Mouse (Mus musculus) monocyte, adult 5-6 weeks (primary cell): ENCODE data around the gene Rpsa. TPM values are rescaled to one million over a fixed set of nuclear protein-coding genes. Genes with fewer than 3 reads are reported as not detected.
A peak's percentile ranks its signal among the peaks of the same experiment; 100 is the strongest.
"Not testable (repeated sequence)": the region's sequence is repeated elsewhere in the genome, so short reads cannot be mapped to it uniquely, and the experiment has no call there.

Experiments
- ATAC-seq: fragments of 153-309, 156-312 bp; replicated peaks from 2 replicates; pipeline ENCODE4 v1.8.0; 2017; ENCODE audit warnings: mild to moderate bottlenecking; ENCODE audit not compliant: low TSS enrichment, insufficient number of reproducible peaks, severe bottlenecking, poor library complexity, low FRiP score
- total RNA-seq: library from RNA; stranded (forward); fragments of 200-1000, 200-491, 200-594 nt; gene quantifications from 3 replicates; pipeline ENCODE4 v1.2.3, GENCODE M21; 2017

The Rpsa gene
- 2,389 to 2,734 TPM (median 2,564 TPM) in 3 replicates for total RNA-seq

DNA sequence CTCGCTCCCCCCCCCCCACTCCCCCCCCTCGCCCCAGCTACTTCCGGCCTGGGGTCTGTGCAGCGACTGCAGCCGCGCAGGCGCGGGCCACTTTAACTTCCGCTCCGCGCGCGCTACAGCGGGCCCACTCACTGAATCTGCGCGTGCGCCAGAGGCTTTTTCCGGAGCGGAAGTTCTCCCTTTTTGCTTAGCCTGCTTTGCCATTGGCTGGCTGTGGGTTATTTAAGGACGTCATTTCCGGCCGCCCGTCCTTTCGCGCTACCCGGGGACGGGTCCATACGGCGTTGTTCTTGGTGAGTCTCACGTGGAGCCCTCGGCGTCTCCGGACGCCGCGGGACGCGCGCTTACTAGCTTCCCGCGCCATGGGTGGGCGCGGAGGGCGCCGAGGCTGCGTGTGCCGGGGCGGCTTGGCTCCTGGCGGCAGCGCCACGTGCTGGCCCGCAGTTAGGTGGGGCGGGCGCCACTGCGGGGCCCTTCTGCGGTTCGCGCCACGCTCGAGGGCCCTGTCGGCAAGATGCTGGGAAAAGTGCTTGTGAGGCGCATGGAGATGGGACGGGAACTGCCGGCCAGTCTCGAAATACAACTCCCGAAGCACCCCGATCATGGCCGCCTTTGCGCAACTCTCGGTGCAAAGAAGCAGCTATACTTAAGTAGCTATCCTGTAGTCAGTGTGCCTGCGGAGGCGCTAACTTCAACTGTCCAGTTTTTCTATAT, at the start of gene Rpsa:
Gene Rpsa (plus strand): TSS at position 152 of the 714 bp plus-strand sequence.
- peak; percentile 94 for ATAC-seq

DNA sequence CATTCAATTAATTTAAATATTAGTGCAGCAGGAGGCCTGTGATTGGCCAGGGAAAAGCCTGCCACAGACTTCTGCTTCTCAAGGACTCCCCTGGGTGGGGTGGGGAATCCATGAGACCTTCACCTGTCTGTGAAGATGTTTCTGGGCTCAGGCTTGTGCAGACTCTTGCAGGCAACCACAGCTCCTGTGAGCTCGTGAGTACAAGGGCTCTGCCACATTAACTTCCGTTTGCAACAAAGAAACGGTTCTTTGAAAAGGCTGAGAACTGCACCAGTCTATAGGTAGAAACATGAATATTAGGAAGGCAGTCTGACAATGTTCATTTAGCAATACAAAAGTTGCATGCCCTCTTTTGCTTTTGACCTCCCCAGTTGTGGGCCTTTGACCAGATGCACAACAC, 49.2 kb upstream of the Rpsa start:
- no peak for ATAC-seq

DNA sequence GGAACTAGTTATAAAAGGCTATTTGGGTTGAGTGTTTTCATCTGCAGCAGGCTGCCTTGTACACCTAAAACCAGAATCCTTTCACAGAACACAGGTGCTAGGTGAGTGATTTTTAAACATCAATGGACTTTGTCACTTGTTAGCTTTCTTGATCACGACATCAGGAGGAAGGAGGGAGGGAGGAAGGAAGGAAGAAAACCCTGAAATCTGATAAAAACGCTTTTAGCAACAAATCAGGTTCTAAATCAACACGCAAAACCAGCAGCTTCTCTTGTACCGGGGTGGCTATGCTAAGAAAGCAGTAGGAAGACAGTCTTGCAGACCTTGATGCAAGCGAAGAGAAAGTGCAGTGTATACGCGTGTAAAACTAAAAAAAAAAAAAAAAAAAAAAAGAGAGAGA, 47.6 kb upstream of the Rpsa start:
- ATAC-seq: no peak

DNA sequence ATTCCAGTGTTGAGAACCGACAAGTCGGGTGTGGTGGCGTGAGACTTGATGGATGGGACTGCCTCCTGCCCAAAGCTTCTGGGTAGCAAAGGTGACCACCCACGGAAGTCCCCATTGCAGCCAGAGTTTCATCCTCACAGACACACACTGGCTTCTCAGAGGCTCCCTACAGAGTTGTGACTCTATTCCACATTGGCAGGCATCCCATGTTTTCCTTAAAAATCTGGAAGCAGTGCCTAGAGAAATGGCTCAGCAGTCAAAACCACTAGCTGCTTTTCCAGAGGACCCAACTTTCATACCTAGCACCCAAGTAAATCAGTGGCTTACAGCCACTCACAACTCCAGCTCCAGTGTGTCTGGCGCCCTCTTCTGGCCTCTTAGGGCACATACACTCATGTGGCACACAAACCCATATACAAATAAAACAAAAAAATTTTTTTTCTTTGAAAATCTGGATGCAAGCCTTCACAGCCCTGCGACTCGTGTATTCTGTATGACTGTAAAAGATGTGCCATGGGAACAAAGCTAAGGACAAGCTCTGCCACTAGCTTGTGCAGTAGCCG, 46.9 kb upstream of the Rpsa start:
- ATAC-seq: no peak

DNA sequence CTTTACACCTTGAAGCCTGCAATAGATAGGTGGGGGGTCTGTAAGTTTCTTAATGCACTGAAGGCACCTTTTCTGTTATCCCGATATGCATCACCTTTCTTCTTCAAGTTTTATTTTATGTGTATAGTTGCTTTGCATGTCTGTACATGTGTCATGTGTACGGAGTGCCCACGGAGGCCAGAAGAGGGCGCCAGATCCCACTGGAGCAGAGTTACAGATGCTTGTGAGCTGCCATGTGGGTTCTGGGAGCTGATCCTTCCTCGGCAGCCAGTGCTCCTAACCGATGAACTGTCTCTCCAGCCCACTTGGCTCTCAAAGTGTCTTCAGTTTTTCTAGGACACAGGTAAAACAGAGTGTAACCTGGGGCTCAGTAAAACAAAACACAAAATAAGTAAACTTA, 46.2 kb upstream of the Rpsa start:
- no peak for ATAC-seq

DNA sequence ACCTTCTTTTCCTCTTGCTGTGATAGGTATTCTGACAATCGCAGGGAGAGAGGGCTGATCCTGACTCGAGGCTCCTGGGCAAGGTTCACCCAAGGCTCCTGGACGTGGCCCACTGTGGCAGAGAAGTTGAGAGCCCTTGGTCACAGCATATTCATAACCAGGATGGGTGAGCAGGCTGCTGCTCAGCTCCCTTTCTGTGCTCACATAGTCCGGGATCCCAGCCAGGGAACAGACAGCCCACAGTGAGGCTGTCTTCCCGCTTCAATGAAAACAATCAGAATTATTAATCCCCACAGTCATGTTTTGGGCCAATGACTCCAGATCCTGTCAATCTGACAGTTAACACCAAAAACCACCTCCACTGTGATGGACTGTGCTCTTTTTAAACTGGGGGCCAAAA, 45.5 kb upstream of the Rpsa start:
- ATAC-seq: no peak

DNA sequence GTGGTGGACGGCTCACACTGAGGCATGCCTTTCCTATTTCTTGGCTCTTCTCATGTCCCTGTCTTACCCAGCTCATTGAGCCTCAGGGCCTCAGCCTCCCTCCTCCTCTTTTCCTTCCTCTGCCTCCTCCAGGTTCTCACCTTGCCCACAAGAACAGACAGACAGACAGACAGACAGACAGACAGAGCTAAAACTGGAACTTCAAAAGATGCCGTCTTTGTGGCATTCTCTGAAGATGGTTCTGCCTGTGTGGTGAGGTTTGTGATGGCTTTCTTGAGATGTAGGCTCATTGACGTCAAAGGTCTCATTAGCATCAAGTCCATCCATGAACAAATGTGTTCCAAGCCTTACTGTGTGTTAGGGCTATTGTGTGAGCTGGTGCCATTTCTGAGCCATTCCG, 44.8 kb upstream of the Rpsa start:
- ATAC-seq: no peak

DNA sequence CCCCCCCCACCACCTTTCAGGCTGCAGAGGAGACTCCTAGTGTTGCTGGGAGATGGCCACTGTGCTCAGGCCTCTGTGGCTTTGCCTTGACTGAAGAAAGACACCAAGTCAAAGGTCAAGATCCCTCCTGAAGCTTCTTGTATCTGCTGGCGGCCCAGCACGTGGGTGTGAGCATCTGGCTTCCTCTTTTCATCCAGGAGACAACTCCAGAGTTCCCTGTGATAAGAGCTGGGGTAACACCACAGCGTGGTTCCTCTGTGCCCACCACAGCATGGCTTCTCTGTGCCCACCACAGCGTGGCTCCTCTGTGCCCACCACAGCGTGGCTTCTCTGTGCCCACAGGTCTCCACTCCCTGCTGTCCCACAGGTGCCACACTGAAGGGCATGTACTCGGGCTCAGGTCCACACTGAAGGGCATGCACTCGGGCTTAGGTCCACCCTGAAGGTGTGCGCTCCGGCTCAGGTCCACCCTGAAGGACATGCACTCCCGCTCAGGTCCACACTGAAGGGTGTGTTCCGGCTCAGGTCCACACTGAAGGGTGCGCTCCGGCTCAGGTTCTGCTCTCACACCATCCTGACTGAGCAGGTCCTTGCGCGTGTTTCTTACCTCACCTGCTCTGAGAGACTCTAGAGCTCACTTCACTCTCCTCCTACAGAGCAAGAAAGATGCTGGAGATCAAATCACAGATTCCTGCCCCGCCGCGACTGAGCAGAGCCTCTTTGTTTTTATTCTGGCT, 44.2 kb upstream of the Rpsa start:
- peak; percentile 88 for ATAC-seq

DNA sequence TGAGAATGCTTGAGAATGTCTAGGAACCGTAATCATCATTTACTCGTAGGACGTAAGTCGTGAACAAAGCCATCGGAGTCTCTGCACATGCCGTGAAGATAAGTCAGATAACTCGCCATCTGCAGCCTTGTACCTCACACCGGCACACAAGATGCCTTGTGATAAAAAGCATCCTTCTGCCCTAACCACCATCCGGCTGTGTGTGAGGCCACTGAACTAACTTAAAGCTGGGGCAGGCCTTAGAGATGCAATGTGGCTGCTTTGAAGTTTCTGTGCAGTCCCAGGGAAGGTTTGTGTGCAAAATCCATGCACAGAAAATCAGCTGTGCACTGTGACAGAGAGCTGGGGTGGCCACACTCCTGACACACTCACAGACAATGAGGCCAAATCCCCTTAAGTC, 43.1 kb upstream of the Rpsa start:
- ATAC-seq: no peak

DNA sequence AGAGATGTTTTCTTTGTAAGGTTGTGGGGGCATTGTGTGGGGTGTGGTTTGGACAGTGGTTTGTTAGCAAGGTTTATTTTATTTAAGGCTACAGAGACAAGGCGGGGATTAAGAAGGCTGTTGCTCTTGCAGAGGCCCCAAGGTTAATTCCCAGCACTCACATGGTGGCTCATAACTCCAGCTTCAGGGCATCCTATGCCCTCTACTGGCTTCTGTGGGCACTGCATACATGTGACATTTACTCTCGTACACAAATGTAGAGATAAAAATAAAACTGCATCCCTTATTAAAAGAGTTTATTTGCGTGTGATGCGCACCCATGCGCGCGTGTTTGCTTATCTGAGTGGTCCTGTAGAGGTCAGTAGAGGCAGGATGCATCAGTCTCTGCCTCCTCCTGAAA, 38.4 kb upstream of the Rpsa start:
- no peak for ATAC-seq

DNA sequence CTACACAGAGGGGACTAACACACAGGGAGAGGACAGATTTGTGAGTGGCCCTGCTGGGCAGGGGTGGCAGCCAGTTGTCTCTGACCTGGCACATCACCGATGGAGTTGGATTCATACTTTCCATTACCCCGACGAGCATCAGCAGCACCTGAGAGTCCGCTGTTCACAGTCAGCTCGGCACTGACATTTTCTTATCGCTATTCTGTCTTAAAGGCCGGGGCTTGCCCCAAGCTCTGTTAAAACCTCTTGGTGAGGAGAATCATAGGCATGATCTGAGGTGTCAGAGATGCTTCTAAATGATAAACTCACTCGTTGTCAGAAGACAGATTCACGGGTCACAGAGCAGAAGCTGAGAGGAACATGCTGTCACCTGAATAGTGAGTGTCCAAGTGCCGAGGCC, 36.4 kb upstream of the Rpsa start:
- no peak for ATAC-seq

DNA sequence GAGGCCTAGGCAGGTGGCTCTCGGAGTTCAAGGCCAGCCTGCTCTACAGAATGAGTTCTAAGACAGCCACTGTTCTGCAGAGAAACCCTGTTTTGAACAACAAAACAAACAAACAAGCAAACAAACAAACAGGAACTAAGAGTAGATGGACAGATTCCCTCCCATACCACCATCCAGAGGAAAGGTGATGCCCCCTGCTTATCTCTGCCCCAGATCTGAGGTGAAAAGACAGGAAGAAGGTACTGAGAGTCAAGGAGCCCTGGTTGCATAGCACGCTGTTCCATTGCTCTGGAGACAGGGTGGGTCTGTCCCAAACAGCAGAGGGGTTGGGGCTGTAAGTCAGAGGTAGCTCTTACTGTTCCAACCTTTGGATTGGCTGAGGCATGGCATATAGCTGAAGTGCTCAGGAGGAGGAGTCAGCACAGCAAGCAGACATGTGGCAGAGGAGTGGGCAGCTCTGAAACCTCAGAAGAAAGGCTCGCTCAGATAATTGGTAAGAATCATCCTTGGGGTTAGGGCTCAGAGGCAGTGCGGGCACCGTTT, 35.7 kb upstream of the Rpsa start, which contains the start of gene Ccr8:
Gene Ccr8 (plus strand): TSS at position 419 of the 543 bp plus-strand sequence.
- no peak for ATAC-seq

DNA sequence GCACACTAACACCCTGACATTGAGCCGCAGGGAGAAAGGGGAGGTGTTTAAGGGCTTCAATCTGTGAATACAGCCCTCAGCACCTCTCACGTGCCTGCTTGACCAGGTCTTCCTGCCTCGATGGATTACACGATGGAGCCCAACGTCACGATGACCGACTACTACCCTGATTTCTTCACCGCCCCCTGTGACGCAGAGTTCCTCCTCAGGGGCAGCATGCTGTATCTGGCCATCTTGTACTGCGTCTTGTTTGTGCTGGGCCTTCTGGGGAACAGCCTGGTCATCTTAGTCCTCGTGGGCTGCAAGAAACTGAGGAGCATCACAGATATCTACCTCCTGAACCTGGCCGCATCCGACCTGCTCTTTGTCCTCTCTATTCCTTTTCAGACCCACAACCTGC, 33.8 kb upstream of the Rpsa start:
- no peak for ATAC-seq

DNA sequence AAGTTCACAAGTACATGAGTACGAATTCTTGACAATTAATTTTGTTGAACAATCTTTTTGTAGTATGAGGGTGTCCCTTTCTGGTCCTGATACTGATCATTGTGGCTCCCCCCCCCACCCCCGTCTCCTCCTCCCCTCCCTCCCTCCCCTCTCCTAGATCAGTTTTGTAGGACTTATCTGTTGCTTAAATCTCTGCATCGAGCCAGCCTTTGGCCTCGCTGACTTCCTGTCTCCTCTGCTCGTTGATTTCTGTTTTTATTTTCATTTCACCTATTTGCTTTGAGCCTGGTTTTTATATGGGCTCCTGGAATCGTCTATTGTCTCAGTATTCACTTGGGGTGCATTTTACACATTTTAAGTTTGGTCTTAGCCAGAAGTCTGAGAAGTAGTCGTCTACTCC, 31.6 kb upstream of the Rpsa start:
- no peak for ATAC-seq

DNA sequence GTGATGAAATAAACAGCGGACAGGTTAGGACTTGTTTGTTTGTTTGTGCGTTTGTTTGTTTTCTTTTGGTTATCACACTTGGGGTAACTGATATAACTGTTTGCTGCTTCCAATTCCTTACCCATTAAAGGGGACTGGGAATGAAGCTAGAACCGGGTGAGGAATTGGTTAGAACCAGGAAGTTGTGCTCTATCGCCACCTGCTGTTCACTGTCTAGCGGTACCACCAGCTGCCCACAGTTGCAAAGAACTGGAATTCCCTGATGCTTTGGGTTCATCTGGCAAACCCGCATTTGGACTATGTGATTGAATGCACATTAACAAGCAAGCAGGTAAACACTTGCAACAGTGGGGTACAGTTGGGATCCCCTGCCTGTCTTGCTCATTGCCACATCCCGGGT, 28.8 kb upstream of the Rpsa start:
- peak; percentile 77 for ATAC-seq

DNA sequence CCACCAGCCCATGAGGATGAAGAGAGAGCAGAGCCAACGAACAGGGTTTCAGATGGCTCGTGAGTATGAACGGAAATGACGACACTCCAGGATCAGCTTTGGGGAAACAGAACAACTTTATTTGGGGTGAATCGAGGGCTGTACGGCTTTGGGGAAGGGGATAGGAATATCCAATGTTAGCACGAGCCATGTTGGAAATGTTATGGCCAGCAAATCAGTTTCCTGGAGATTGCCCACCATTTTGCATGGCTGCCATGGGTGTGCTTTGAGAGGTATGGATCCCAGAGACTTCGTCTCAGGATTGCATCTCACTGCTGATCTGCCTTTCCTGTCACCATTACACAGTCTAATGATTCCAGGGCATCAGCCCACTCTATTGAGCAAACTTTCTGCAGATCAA, 28.2 kb upstream of the Rpsa start:
- ATAC-seq: no peak

DNA sequence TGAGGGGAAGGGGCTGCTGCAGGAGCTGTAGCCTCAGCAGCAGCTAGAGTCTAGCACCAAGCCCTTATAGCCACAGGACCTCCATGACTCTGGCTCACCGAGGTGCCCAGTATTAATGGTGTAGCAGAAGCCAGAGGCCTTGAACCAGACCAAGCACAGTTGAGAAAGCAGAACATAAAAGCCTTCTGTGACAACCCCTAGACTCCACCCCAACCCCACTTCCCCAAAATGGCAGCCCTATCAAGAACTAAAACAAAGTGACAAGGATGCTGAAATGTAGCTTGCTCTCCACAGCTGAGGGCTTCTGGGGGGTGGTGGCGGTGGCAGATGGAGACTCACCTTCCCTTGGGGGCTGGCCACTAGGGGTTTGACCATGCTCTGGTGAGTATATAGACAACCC, 26.3 kb upstream of the Rpsa start:
- ATAC-seq: peak; percentile 79; the same call in 1 of the 2 replicates

DNA sequence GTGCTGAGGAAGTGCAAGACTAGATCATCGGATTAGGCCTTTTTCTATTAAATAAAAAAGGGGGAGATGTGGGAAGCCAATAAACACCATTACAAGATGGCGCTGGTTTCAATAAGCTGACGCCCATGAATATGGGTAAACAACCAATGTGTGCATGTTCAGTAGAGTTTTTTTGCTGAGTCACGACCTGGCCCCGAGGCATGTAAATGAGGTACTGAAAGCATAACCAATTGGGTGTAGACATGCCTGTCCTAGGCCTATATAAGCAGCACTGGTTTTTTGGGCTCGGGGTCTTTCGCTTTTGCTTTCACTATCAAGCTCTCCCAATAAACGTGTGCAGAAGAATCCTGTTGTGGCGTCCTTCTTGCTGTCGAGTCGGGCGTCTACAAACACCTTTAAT, 18.5 kb upstream of the Rpsa start:
- not testable (repeated sequence) for ATAC-seq

DNA sequence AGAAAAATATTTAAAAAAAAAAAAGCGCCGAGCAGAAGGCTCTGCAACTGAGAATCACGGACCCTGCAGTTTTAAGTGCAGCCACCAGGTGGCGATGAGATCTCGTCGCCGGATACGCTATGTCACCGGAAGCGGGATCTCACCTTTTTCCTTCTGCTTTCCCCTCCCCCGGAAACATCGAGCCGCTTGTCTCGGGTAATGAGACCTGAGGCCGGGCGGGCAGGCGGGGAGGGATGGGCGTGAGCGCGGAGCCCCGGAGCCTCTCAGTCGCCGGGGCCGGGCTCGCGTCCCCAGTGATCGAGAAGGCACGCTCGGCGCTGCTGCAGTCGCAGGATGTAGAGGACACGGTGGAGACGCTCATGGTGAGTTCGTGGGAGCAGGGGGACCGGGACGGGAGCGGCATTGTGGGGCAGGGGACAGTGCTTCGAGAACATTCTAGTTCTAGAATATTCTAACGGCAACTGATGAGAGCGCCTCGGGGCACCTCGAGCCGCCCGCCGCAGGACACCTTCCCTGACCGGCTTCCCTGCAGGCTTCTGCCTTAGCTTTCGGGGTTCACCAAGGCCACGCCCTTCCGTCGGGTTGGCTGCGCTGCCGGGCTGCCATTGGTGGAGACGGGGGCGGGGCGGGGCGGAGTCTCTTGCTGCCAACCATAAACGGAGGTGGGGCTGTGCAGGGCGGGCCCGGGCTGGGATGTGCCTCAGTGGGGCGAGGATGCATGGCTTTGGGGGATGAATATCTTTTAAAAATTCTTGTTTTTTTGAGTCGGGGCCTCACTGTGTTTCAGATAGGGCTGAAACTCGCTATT, 17.1 kb upstream of the Rpsa start, which contains the start of gene Slc25a38:
Gene Slc25a38 (plus strand): TSS at position 164 of the 808 bp plus-strand sequence.
- peak; percentile 91 for ATAC-seq
